Mouse (Mus musculus) limb, embryonic 12.5 days (tissue): ENCODE measurements around the gene Slc35b2. TPM values are rescaled to one million over a fixed set of nuclear protein-coding genes. Genes with fewer than 3 reads are reported as not detected.

Experiments
- ATAC-seq: fragments of 200-750 bp; cut with Nextera tagmentation; 2 replicates; pipeline ENCODE4 v1.8.0; 2017; ENCODE audit warnings: low read depth, moderate TSS enrichment; ENCODE audit not compliant: insufficient number of reproducible peaks, insufficient read depth, low FRiP score, low TSS enrichment
- H3K27ac ChIP-seq: fragments of 300-500 bp; sonication (generic); 2 replicates; pipeline ENCODE4 v1.5.1; 2016; ENCODE audit warnings: mild to moderate bottlenecking, moderate library complexity
- H3K27me3 ChIP-seq: fragments of 300-500 bp; sonication (generic); 2 replicates; pipeline ENCODE4 v1.6.1; 2016; ENCODE audit warnings: mild to moderate bottlenecking, moderate library complexity
- H3K36me3 ChIP-seq: fragments of 300-500 bp; sonication (generic); 2 replicates; pipeline ENCODE4 v1.6.1; 2016; ENCODE audit warnings: mild to moderate bottlenecking, moderate library complexity
- H3K4me1 ChIP-seq: fragments of 300-500 bp; sonication (generic); replicated peaks from 2 replicates; pipeline ENCODE4 v1.6.1; 2016
- H3K4me2 ChIP-seq: fragments of 300-500 bp; sonication (generic); 2 replicates; pipeline ENCODE4 v1.6.1; 2016; ENCODE audit warnings: mild to moderate bottlenecking, moderate library complexity
- H3K4me3 ChIP-seq: fragments of 300-500 bp; sonication (generic); replicated peaks from 2 replicates; pipeline ENCODE4 v1.5.1; 2016; ENCODE audit warnings: mild to moderate bottlenecking
- H3K9ac ChIP-seq: fragments of 300-500 bp; sonication (generic); replicated peaks from 2 replicates; pipeline ENCODE4 v1.6.1; 2016; ENCODE audit warnings: mild to moderate bottlenecking, moderate library complexity
- H3K9me3 ChIP-seq: fragments of 300-500 bp; sonication (generic); 2 replicates; pipeline ENCODE4 v1.6.1; 2016; ENCODE audit warnings: mild to moderate bottlenecking, moderate library complexity
- WGBS: fragments of 180-500 bp; shearing (Covaris S2); methylation state at CpG from one replicate; pipeline ENCODE4 v1.1.7; 2016; 5-methylcytosine and 5-hydroxymethylcytosine counted together
- polyA plus RNA-seq: library from polyadenylated mRNA; unstranded; fragments of >200 nt; fragmentation: Nextera tagmentation; extraction: Ambion mirVana; gene quantifications from 2 replicates; pipeline ENCODE4 v1.2.1, GENCODE M21; 2016

Slc35b2 gene
- polyA plus RNA-seq, 1 experiment from 2014 or later: 96.9 TPM

DNA sequence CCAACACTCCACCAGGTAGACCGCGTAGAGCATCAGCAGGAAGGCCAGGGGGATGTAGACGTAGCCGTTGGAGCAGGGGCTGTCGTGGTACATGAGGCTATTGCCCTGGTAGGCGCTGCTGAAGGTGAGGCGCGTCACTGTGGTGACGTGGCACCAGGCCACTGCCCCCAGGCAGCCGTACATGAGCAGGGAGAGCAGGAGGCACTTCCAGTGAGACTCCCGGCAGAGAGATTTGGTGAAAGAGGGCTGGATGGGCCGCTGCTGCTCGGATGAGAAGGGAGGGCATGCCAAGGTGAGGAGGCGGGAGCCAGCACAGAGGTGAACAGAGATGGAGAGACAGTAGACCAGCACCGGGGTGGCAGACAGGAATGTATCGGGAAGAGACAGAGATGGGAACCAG is 16.7 kb upstream of the Slc35b2 start:
- Histone ChIP-seq H3K27me3 (peaks cover 78% of the 10 kb centered on the region), H3K9me3 (no peaks in the 10 kb centered on the region), H3K27ac (no peak overlapping the region), H3K36me3 (peaks cover 25% of the 10 kb centered on the region), H3K4me2 (no peak overlapping the region), H3K9ac (no peak overlapping the region), H3K4me1 (peaks cover 40% of the 10 kb centered on the region), H3K4me3 (no peak overlapping the region)
- ATAC-seq: no peak
- 73% methylated on average over 16 of the region's 16 CpGs for WGBS

DNA sequence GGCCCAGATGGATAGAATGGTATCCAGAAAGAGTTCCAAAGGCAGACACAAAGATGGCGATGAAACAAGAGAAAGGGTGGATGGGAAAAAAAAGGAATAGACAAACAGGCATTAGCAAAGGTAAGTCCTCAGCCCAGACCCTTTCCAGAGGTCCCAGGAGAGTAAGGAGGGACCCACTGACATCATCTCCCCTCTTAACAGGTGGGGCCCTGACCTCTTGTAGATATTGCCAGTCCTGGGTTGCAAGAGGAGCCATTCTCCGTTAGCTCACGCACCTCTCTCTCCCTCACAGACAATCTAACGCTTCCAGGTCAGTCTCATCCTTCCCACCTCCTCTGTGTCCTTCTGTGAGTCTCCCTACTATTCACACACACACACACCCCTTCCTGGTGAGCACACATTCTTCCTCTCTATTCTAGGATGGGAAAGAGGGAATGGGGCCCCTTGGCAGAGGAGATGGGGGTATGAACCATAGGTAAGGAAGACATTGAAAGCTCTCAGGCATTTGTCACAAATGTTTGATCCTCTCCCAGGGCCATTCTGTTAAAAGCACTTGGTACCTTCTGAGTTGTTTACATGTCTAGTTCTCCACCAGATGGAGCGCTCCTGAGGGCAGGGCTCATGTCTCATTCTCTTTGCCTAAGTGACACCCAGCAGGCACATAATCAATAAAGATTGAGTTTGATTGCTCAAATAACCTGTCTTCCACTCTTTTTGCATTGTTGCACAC is 16.0 kb upstream of the Slc35b2 start:
- no peak overlapping the region for H3K27ac ChIP-seq
- no peak for ATAC-seq
- peaks cover 41% of the 10 kb centered on the region for H3K4me1 ChIP-seq
- 80% methylated on average over 5 of the region's 5 CpGs for WGBS
- H3K36me3 ChIP-seq: peaks cover 25% of the 10 kb centered on the region
- H3K9me3 ChIP-seq: no peaks in the 10 kb centered on the region
- H3K9ac ChIP-seq: no peak overlapping the region
- peaks cover 71% of the 10 kb centered on the region for H3K27me3 ChIP-seq
- H3K4me3 ChIP-seq: no peak overlapping the region
- no peak overlapping the region for H3K4me2 ChIP-seq

DNA sequence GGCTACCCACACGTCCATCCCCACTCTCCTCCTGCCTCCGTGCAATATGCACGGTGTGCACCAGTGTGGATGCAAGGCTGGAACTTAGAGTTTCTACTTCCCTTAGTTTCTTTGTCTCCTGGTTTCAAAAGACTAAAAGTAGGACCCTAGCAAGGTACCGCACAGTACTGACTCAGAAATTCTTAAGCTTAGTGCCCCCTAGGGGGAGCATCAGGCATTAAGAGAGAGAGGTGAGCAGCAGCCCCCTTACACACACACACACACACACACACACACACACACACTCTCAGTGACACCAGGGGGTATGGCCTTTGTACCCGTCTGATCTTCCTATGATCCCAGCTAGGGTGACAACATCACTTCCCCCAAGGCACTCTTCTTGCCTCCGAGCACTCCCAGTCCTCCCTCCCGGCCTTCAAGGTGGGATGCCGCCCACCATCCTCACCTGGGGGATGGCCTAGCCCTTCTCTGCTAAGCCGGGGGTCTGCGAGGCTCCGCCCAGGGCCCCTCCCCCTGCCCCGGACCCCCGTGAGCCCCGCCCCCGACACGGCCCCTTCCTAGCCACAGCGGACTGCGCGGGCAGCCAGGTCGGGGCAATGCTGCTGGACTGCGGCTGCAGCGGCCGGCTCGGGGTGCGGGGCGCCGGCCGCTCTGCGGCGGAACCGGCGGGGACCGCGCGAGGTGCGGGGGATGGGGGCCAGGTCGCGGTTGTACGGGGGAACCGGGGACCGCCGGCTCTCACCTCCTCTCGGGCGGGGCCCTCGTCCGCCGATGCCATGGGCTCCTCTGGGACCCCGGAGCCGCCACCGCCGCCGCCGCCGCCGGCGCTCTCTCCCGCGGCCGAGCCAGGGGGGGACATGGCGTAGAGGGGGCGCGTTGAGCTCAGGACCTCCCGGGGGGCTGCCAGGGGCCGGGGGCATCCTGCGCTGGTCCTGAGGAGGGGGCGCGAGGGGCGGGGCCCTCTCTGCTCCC is 14.8 kb upstream of the Slc35b2 start:
- peak overlapping the region; percentile 85 for H3K4me3 ChIP-seq
- no peaks in the 10 kb centered on the region for H3K9me3 ChIP-seq
- H3K27ac ChIP-seq: peak overlapping the region; percentile 90
- H3K4me1 ChIP-seq: peaks cover 40% of the 10 kb centered on the region
- H3K9ac ChIP-seq: peak overlapping the region; percentile 94
- 5% methylated on average over 61 of the region's 68 CpGs for WGBS
- H3K27me3 ChIP-seq: peaks cover 59% of the 10 kb centered on the region
- H3K36me3 ChIP-seq: peaks cover 25% of the 10 kb centered on the region
- H3K4me2 ChIP-seq: peak overlapping the region; percentile 71
- ATAC-seq: peak; percentile 20

DNA sequence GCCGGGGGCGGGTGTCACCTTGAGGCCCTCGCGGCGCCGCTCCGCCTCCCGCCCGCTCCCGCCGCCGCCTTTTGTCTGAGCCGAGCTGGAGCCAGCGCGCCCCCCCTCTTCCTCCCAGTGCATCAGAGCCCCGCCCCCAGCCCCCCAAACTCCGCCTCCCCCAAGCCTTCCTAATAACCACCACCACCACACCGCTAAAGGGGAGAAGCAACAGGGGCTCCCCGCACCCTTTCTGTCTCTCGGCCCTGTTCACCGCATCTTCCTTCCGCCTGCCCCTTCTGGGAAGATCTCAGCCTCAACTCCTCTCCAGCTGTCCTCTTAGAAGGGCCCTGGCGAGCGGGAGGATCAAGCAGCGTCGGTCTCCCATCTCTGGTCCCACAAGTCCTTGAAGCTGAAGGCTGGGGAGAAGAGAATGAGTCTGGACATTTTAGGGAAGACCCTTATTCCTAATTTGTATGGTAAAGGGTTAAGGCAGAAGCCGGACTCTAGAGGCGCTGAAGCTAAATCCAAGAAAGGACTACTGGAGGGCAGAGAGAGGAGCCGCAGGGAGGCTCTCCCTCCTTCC is 14.0 kb upstream of the Slc35b2 start, which contains the start of gene Tmem151b:
Tmem151b (minus strand) TSS at position 61 of the 565 bp plus-strand sequence.
- no peak for ATAC-seq
- H3K9me3 ChIP-seq: no peaks in the 10 kb centered on the region
- peak within 1 kb of the TSS; percentile 90 for H3K27ac ChIP-seq
- H3K36me3 ChIP-seq: peaks cover 20% of the 10 kb centered on the region
- peak within 1 kb of the TSS; percentile 94 for H3K9ac ChIP-seq
- peaks cover 57% of the 10 kb centered on the region for H3K27me3 ChIP-seq
- H3K4me2 ChIP-seq: peak within 1 kb of the TSS; percentile 71
- peak within 1 kb of the TSS; percentile 85 for H3K4me3 ChIP-seq
- peaks cover 32% of the 10 kb centered on the region for H3K4me1 ChIP-seq
- under 1% methylated on average over 16 of the region's 29 CpGs for WGBS

DNA sequence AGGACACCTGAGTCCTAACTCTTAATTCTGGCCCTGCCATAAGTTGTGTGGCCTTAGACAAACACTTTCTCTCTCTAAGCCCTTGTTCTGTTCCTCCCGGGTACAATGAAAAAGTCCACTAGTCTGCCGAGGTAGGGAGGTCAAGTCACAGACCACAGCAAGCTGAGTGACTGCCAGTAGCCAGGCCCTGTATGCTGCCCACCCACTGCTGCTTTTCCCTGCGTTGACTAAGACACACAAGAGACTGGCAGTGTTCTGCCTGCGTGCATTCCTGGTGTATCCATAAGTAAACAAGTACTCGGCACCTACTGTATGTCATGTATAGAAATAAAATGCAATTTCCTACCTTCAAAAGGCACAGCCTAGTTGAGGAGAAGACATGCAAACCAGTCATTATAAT is 13.4 kb upstream of the Slc35b2 start:
- Histone ChIP-seq H3K27ac (no peak overlapping the region; the same call in 1 of the 2 replicates), H3K4me1 (peaks cover 31% of the 10 kb centered on the region)

DNA sequence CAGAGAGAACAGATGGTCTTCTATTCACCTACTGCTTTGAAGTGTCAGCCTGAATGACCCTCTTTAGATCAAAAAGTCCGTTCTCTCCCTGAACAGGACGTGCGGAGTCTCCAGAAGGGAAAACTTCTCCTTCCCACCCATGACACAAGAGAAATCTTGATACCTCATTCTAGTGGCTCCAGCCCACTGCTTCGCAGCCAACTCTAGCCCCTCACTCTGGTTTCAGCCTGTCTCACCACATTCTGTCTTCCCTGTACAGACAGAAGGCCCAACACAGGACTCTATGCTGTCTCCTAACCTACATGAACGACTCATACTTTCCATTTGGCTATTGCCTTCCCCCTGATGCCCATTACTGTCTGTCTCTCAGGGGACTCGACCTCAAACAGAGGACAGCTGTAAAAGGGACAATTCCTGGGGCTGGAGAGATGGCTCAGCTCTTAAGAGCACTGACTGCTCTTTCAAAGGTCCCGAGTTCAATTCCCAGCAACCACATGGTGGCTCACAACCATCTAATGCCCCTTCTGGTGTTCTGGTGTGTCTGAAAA is 12.4 kb upstream of the Slc35b2 start:
- Histone ChIP-seq H3K4me2 (no peak overlapping the region), H3K9ac (no peak overlapping the region), H3K27ac (no peak overlapping the region), H3K9me3 (no peaks in the 10 kb centered on the region), H3K36me3 (peaks cover 8% of the 10 kb centered on the region), H3K27me3 (peaks cover 47% of the 10 kb centered on the region), H3K4me3 (no peak overlapping the region), H3K4me1 (peaks cover 27% of the 10 kb centered on the region)
- no peak for ATAC-seq
- 34% methylated on average over 7 of the region's 7 CpGs for WGBS

More for the DNA sequence above, 13.4 kb upstream of the Slc35b2 start:
- peaks cover 15% of the 10 kb centered on the region for H3K36me3 ChIP-seq
- H3K4me3 ChIP-seq: peak overlapping the region; percentile 85
- ATAC-seq: no peak
- peaks cover 52% of the 10 kb centered on the region for H3K27me3 ChIP-seq
- peak overlapping the region; percentile 71 for H3K4me2 ChIP-seq
- H3K9ac ChIP-seq: no peak overlapping the region; the same call in 1 of the 2 replicates
- H3K9me3 ChIP-seq: no peaks in the 10 kb centered on the region
- 28% methylated on average over 5 of the region's 5 CpGs for WGBS

DNA sequence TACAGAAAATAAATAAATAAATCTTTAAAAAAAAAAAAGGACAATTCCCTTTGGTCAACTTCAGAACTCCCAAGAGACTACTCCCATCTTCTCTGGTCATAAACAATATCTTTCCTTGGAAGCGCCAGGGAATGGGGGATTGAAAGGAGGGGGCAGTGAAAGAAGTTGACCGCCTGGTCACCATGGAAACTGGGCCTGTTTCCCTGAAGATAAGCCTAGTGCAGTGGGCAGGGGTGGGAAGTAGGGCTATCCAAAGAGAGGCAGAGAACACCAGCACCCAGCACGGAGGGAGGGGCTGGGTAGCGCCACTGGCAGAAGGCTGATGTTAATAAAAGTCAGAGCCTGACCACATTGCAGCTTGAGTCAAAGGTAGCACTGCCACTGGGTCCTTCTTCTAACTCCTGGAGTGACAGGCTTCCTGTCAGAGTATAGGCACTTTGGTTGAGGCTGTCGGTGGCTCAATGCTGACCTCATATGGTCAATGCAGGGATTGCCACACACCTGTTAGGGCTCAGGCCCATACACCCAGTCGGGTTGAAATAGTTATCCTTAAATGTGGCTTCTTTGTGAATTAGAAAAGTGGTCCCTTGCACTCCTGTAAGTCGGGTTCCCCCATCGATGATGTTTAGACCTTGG is 11.7 kb upstream of the Slc35b2 start:
- Histone ChIP-seq H3K9me3 (no peaks in the 10 kb centered on the region), H3K4me2 (no peak overlapping the region), H3K27ac (no peak overlapping the region), H3K27me3 (peaks cover 47% of the 10 kb centered on the region), H3K4me1 (peaks cover 33% of the 10 kb centered on the region), H3K36me3 (peaks cover 2% of the 10 kb centered on the region), H3K9ac (no peak overlapping the region), H3K4me3 (no peak overlapping the region)
- 5% methylated on average over 8 of the region's 8 CpGs for WGBS
- ATAC-seq: no peak

DNA sequence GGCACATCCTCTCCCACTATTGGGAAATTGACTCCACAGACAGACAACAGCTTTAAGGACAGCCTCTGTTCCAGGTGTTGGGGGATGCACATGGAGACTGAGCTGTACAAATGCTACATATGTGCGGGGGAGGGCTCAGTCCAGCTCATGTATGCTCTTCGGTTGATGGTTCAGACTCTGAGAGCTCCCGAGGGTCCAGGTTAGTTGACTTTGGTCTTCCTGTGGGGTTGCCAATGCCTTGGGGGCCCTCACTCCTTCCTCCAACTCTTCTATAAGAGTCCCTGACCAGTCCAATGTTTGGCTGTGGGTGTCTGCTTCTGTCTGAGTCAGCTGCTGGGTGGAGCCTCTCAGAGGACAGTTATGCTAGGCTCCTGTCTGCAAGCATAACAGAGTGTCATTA is 10.6 kb upstream of the Slc35b2 start:
- peaks cover 44% of the 10 kb centered on the region for H3K4me1 ChIP-seq
- no peak for ATAC-seq

DNA sequence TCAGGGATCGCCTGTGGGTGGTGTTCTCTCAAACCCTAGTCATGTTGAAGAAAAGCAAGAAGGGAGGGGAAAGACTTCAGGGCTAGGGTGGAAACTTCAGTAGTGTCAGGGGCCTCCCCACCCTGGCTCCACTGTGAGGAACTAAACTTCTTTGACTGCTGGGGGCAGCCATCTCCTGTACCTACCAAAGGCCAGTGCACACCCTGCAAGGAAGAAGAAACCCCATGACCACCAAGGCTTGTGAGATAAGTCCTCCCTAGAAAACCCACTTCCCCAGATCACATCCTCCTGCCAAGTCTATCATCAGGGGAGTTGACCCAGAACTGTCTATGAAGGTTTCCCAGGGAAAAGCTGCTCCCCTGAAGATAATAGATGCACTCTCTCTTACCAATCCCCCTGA is 9.3 kb upstream of the Slc35b2 start:
- 44% methylated on average over 1 of the region's 1 CpGs for WGBS
- Histone ChIP-seq H3K4me1 (peaks cover 38% of the 10 kb centered on the region), H3K36me3 (no peaks in the 10 kb centered on the region), H3K9ac (no peak overlapping the region), H3K27me3 (peaks cover 39% of the 10 kb centered on the region), H3K4me2 (no peak overlapping the region), H3K4me3 (no peak overlapping the region), H3K9me3 (no peaks in the 10 kb centered on the region), H3K27ac (no peak overlapping the region)
- ATAC-seq: no peak

More for the DNA sequence above, 10.6 kb upstream of the Slc35b2 start:
- Histone ChIP-seq H3K27me3 (peaks cover 47% of the 10 kb centered on the region), H3K27ac (no peak overlapping the region), H3K9me3 (no peaks in the 10 kb centered on the region), H3K36me3 (no peaks in the 10 kb centered on the region), H3K4me3 (no peak overlapping the region), H3K4me2 (no peak overlapping the region), H3K9ac (no peak overlapping the region)
- WGBS: 74% methylated on average over 3 of the region's 3 CpGs

DNA sequence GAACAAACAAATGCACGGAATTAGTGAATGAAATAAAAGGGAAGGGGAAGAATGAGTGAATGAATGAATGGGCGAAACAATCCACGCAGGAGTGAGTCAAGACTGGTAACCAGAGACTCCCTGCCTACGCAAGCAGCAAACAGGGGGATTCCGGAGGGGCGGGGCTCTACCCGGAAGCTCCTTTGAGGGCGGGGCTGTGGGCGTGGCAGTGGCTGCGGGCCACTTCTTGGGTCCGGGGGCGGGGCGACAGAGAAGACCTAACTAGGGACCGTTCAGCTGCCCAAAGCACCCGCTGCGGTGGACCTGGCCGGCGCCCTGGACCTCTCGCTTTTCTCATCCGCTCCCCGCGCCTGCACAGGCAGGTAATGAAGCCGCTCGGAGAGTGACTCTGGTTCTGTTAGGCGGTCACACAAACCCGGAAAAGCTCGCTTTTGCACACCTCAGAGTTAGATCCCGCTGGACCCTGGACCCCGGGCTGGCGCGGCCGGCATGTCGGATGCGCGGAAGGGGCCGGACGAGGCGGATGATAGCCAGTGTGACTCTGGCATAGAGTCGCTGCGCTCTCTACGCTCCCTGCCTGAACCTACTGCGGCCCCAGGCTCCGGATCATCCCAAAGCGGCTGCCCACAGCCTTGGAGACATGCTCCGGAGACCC is 8.1 kb upstream of the Slc35b2 start, which contains the start of gene Nfkbie:
Nfkbie (plus strand) TSS at position 252 of the 655 bp plus-strand sequence.
- Histone ChIP-seq H3K27me3 (peaks cover 39% of the 10 kb centered on the region), H3K9me3 (no peaks in the 10 kb centered on the region), H3K4me2 (peak within 1 kb of the TSS; percentile 94), H3K9ac (peak within 1 kb of the TSS; percentile 72), H3K36me3 (0 out of 2 replicates have a peak, but pooled peaks cover 6% of the 10 kb centered on the region), H3K27ac (no peak within 1 kb of the TSS), H3K4me1 (peaks cover 29% of the 10 kb centered on the region), H3K4me3 (peak within 1 kb of the TSS; percentile 58)
- ATAC-seq: peak; percentile 48
- WGBS: under 1% methylated on average over 45 of the region's 45 CpGs
